Mouse (Mus musculus): ENCODE data around the gene Hmbs.
A peak's percentile ranks its signal among the peaks of the same experiment; 100 is the strongest.
"Not testable (repeated sequence)": the region's sequence is repeated elsewhere in the genome, so short reads cannot be mapped to it uniquely, and the experiment has no call there.

Gene Hmbs

DNA sequence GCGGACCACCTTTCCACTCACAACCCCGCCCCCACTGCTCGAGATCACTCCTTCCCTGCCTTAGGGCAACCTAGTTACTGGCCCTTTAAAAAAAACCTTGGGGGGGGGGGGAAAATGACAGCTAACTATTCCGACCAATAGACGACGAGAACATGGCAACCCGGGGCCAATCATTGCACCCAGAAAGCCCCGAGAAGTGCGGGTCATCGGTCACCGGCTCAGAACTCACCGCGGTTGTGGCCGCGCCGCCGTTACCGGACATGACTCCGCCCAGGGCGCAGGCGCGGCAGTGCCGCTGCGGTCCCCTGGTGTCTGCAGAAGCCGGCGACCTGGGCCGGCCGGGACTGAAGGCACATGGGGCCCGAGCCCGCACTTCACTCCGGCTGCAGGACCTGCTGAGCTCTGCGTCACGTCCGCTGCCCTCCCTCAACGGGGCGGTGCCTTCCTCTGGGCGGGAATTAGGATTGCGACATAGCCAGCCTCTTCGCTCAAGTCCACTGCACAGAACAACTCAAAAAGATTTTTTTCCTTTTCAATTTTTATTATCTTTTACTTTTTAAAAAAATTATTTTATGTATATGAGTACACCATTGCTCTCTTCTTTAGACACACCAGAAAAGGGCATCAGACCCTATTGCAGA is at the start of gene Hmbs:
Hmbs (minus strand) TSS at position 448 of the 641 bp plus-strand sequence.
- peak; percentile 89 to 92 for DNase-seq (ENCODE audit: low spot score in 2 of 2)

DNA sequence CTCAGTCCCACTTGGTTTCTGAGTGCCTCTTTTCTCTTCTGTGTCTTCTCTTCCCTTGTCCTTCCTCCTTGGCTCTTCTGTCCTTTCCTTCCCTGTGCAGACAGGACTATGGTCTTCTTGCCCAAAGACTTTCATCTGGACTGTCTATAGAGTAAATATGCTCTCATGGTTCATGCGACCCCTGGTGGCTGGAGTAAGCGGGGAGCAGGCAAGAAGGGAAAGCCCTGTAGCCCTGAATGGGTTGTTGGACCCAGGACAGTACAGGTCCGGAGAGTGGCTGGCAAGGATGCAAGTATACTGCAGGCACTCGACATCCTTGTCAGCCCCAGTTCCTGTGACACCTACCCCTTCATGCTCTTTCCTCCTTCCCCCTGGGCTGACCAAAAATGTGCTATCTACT is 47.4 kb upstream of the Hmbs start:
- DNase-seq (ENCODE audit: low spot score in 2 of 2), result peak; percentile 65 to 74

DNA sequence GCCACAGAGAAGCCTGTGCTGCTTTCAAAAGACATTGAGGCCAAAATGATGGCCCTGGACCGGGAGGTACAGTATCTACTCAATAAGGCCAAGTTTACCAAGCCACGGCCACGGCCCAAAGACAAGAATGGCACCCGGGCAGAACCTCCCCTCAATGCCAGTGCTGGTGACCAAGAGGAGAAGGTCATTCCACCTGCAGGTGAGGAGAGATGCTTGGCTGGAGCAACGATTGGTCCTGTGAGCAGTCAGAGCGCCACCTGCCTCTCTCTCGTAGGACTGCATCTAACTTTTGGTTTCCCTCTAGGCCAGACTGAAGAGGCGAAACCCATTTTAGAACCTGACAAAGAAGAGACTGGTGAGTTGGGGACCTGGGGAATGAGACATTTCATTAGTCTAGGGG is 45.2 kb upstream of the Hmbs start:
- DNase-seq (ENCODE audit: low spot score in 2 of 2), result peak; percentile 29 to 48

DNA sequence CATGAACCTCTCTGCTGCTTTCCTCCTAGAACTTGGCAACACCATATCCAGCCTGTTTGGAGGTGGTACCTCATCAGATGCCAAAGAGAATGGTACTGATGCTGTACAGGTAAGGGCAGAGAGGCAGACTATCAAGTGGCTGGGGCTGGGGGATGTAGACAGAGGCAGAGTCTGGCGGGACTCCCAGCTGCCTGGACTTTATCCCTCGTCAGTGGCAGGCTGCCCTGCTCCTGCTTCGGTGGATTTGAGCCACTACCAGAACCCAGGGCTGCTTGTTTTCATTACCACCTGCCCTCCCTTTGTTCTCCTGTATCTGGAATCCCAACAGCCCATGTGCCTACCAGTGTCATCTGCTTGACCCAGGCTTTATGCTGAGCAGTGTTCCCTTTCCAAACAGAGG is 43.2 kb upstream of the Hmbs start:
- DNase-seq (ENCODE audit: low spot score in 2 of 2), result no peak

DNA sequence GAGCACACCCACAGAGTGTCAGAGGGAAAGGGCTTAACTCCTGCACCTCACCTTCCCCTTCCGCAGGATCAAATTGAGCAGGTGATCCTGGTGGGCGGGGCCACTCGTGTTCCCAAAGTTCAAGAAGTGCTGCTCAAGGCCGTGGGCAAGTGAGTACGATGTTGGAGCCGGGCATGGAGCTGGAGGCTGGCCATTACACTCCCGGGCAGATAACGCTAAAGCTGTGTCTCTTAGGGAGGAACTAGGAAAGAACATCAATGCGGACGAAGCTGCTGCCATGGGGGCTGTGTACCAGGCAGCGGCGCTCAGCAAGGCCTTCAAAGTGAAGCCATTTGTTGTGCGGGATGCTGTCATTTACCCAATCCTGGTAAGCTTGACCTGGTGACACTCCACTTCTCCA is 40.6 kb upstream of the Hmbs start:
- no peak for DNase-seq (ENCODE audit: low spot score in 2 of 2)

DNA sequence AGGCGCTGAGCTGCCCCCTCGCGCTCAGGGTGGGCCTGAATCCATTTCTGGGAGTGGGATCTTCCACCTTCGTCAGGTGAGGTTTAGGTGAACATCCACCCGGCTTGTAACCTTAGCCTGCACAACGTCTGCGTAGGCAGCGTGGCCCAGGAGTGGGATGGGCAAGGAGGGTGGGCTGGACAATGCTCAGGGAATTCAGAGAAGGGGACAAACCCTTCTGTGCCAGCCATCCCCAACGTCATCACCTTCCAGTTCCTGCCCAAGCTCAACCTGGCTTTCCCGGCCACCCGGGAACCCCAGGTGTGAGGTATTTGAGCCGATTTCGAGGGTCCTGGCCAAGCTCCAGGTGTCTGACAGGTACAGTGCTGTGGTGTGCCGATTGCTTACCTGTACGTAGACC is 35.8 kb upstream of the Hmbs start:
- no peak for DNase-seq (ENCODE audit: low spot score in 2 of 2)

DNA sequence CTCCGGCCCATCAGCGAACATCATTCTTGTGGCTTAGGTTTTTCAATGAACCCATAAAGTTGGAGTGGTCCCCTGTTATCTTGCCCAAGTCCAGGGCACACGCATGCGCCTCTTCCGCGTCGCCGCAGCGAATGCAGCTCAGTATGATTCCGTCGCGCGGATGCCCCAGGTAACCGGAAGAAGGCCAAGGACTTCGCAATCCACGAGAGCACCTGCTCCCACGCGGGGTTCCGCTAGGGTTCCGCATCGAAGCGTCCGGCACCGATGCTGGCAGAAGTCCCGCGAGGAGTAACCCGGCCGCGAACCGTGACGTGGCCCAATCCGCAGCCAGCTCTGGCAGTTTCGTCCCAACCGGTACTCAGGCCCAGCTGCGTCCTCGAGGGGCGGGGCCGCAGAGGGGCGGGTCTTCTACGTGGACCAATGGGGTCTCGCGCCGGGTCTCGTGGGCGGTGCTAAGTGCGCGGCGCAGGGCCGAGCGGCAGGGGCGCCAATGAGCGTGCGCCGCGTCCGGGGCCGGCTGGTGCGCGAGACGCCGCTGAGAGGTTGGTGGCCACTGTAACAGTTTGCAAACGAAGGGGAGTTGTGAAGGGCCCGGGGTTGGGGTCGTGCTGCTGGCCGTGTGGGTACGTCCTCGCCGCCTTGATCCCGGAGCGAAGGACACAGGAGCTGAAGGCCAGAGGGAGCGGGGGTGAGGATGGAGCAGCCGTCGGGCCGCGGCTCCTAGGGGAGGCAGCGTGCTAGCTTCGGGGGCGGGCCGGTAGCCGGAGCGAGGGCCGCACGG is 35.2 kb upstream of the Hmbs start, which contains the start of gene Hyou1:
Hyou1 (plus strand) TSS at position 437 of the 781 bp plus-strand sequence.
- DNase-seq (ENCODE audit: low spot score in 2 of 2), result peak; percentile 99

DNA sequence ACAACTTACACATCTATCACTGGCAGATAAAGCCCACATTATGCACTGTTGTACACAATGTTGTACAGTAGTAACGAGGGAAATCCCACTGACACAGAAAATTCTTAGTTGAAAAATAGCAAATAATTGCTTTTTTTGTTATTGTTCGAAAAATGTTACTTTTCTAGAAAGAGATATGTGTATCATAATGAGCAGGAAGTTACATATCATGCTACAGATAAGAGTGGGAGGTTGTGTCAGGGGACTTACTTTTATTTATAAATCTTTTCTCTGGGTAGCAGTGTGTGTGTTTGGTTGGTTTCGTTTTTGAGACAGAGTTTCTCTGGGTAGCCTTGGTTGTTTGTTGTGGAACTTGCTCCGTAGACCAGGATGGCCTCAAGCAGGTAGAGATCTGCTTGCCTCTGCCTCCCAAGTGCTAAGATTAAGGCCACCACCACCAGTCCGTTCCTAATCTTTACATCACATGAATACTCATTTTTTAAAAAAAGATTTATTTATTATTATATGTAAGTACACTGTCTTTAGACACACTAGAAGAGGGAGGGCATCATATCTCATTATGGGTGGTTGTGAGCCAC is 34.2 kb upstream of the Hmbs start:
- DNase-seq (ENCODE audit: low spot score in 2 of 2), result no peak

DNA sequence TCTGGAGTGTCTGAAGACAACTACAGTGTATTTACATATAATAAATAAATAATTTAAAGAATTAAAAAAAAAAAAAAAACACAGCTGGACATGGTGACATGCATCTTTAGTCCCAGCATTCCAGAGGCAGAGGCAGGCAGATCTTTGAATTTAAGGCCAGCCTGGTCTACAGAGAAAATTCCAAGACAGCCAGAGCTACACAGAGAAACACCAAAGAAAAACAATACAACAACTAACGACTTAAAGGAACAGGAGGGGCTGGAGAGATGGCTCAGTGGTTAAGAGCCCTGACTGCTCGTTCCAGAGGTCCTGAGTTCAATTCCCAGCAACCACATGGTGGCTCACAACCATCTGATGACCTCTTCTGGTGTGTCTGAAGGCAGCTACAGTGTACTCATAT is 33.3 kb upstream of the Hmbs start:
- DNase-seq (ENCODE audit: low spot score in 2 of 2), result not testable (repeated sequence)

DNA sequence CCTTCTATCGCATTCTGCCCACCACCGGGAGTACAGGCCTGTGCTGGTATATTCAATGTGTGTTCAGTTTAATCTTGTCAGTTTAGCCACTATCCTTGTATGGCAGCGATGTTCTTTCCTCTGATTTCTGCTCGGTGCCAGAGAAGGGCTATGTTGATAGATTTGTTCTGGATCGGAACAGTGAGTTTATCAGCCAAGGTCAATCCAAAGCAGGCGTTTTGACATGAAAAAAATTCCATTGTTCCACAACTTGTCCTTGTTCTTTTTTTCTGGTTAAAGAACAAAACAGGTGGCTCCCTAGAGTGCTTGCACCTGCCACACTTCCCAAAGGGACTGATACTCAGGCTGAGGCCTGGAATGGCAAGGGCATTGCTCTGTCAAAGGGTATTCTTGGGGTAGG is 32.1 kb upstream of the Hmbs start:
- no peak for DNase-seq (ENCODE audit: low spot score in 2 of 2)

DNA sequence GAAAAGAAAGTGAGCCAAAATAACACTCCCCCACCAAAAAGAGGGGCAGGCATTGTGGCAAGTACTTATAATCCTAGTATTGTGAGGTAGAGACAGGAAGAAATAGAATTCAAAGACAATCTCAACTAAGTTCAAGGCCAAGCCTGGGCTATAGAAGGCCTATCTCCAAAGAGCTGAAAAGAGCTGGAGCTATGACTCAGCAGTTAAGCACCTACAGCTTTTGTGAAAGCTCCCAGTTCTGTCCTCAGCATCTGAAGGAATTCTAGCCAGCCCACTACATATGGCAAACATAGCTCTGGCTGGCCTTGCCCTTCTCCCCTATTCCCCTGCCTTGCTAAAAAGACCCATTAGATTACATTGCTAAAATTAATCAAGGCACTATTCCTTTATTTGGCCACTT is 29.4 kb upstream of the Hmbs start:
- DNase-seq (ENCODE audit: low spot score in 2 of 2), result no peak

DNA sequence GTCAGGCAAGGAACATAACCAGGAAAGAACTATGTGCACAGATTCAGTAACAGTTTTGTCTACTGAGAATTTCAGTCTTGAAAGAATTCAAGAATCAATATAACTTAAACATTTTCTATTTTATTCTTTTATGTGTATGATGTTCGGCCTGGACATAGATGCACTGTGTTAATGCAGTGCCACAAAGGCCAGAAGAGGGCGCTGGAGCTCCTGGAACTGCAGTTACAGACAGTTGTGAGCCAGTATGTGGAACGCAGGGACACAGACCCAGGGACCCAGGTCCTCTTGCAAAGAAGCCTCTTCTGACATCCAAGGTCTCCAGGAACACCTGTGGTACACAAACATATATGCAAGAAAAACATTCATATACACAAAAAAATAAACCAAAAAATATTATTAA is 20.5 kb upstream of the Hmbs start:
- DNase-seq (ENCODE audit: low spot score in 2 of 2), result no peak

DNA sequence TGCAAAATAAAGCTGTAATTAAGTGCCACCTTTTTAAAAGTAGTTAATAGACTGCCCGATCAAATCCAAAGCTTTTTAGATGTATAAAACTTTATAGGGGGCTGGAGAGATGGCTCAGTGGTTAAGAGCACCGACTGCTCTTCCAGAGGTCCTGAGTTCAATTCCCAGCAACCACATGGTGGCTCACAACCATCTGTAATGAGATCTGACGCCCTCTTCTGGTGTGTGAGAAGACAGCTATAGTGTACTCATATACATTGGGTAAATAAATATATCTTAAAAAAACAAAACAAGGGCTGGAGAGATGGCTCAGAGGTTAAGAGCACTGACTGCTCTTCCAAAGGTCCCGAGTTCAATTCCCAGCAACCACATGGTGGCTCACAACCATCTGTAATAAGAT is 17.9 kb upstream of the Hmbs start:
- not testable (repeated sequence) for DNase-seq (ENCODE audit: low spot score in 2 of 2)

DNA sequence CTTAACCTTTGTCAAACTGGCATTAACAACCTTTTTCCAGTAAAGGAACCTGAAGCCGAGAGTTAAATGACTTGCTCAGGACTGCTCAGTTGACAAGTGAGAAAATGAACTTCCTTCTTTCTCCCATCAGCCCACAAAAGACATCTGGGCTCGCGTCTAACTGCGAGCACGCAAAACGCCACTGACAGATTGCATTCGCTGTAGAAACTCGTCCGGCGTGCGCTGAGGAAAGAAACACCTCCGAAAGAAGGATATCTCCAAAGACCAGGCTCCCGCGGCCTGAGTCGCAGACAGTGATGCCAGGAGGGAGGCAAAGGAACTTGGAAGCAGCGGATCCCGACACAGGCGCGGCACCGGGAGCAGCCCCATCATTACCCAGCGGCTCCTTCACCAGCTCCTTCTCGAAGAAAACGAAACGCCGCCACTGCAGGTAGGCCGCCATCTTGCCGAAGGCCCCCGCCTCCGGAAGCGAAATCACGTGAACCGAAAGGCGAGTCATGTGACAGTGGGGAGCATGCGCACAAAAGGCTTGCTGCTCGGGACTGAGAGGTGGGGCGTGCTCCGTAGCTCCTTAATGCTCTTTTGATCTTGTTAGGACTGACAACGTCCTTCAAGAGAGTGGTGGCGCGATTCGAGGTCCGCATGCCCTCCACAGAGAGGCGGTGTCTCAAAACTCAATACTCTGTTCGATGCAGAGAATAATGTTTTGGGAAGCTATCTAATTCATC is 17.3 kb upstream of the Hmbs start, which contains the start of gene Vps11:
Vps11 (minus strand) TSS at position 481 of the 728 bp plus-strand sequence.
- peak; percentile 94 to 95 for DNase-seq (ENCODE audit: low spot score in 2 of 2)

DNA sequence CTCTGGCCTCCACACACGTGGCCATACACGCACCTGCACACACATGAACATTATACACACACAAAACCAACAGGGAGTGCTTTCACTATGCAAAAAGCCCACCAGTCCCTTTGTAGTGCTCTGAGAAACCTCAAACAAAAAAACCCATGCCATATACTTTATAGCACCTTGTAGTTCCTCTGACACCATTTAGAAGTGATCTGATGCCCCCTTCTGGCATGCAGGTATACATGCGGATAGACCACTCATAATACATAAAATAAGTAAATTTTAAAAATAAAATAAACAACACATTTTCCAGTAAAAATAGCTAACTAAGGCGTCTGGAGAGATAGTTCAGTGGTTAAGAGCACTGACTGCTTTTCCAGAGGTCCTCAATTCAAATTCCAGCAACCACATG is 13.2 kb upstream of the Hmbs start:
- DNase-seq (ENCODE audit: low spot score in 2 of 2), result peak in 1 of 2 experiments; percentile 53

DNA sequence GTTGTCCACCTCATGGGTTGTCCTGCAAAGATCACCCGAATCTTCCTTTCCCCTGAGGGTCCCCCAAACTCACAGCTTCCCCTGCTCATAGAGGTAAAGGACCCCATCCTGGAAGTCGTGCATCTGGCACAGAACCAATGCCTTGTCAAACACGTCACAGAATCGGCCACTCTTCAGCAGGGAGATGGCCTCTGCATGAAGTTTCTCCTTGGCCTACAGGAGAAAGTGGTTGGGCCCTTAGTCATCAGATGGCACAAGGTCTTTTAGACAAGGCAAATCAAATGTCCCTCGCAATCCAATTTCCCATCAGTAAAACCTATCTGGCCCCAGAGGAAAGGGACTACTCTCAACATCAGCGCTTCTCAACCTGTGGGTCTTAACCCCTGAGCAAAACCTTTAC is 9.1 kb upstream of the Hmbs start:
- DNase-seq (ENCODE audit: low spot score in 2 of 2), result no peak

DNA sequence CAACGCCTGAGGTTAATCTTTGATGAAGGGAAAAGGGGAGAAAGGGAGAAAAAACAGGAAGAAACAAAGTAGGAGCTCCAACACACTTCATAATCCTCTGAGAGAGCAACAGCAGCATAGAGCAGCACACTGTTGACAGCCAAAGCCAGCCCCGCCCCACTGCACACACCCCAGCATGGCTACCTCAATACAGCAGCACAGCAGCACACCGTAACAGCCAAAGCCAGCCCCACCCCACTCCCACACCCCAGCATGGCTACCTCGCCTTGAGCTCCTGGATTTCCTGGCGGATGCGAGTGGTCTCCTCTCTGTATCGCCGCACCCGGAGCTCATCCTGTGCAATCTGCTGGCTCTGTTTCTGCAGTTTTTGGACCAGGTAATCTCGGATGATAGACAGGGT is 8.3 kb upstream of the Hmbs start:
- no peak for DNase-seq (ENCODE audit: low spot score in 2 of 2)

DNA sequence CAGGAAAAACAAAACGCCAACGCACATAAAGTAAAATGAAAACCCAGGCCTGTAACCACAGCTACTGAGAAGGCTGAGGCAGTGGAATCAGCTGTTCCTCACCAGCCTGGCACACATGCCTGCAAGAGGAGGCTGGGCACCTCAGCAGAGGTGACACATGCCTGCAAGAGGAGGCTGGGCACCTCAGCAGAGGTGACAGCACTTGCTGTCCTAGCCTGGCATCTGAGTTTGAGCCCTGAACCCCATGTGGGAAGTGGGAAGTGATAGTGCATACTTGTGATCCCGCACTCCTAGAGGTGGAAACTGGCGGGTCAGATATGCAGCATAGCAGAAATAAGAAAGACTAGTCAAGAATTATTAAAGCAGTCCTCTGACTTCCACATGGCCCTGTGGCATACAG is 7.4 kb upstream of the Hmbs start:
- DNase-seq (ENCODE audit: low spot score in 2 of 2), result no peak

DNA sequence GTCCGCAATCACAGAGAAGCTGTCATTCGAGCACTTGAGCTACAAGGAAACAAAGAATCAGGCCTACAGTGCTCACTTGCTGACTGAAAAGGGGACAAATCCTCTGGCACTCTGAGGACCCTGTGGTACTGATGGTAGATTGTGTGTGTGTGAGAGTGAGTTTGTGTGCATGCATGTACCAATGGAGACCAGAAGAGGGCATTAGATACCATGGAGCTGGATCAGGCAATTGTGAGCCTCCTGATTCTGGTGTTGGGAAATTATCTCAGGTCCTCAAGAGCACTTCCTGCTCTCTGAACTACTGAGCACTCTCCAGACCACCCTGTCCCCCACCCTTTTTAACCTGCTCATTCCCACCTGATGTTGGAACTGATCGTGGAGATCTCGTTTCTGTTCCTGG is 4.5 kb upstream of the Hmbs start:
- no peak for DNase-seq (ENCODE audit: low spot score in 2 of 2)

DNA sequence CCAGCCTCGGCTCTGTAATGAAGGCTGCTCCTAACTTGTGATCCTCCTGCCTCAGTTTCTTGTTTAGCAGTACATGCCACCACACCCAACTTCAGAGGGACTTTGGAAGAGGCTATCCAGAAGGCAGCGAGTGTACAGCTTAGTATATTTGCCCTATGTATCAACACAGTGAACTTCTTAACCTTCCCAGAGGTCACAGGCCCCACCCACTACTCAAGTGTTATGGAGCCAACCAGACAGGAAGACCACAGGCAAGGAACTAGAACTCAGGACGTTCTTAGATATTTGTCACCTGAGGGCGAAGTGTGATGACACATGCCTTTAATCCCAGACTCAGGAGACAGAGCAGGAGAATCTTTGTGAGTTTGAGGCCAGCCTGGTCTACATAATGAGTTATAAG is 3.6 kb upstream of the Hmbs start:
- no peak for DNase-seq (ENCODE audit: low spot score in 2 of 2)

DNA sequence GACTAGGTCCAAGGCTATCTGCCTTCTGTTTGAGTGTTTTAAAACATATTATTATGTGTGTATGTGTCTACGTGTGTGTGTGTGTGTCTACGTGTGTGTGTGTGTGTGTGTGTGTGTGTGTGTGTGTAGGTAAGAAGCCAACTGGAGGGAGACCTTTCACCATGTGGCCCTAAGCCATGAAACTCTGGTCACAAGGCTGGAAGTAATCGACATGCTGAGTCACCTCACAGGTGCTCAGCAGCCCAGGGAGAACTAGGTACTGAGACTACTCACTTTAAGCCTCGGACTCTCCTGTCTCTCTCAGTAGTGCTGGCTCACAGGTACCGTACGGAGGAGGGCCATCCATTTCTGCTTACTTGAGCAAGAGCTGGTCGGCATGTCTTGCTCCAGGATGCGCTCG is 3.1 kb upstream of the Hmbs start:
- DNase-seq (ENCODE audit: low spot score in 2 of 2), result no peak
